Mouse (Mus musculus) ovary, postnatal 10 days (tissue): ENCODE results near the gene Gtf2h1.

Source experiments
- DNase-seq: peaks from one replicate; pipeline ENCODE4 v3.0.0; 2022; ENCODE audit warnings: low spot score

The Gtf2h1 gene

GRCm38 (mm10) chr7:46851026-46851425 is 55.1 kb downstream of the Gtf2h1 start:
- DNase-seq, result no peak

- no peak for DNase-seq
Measured at GRCm38 (mm10) chr7:46852666-46853065, 56.8 kb downstream of the Gtf2h1 start.

- no peak for DNase-seq
Measured at GRCm38 (mm10) chr7:46853365-46853764, 57.5 kb downstream of the Gtf2h1 start.

GRCm38 (mm10) chr7:46855866-46856560 is 60.1 kb downstream of the Gtf2h1 start:
- no peak for DNase-seq

- no peak for DNase-seq
Measured at GRCm38 (mm10) chr7:46857436-46857835, 61.5 kb downstream of the Gtf2h1 start.

GRCm38 (mm10) chr7:46859031-46859430 is 63.1 kb downstream of the Gtf2h1 start:
- no peak for DNase-seq

- no peak for DNase-seq
Measured at GRCm38 (mm10) chr7:46860996-46861395, 65.1 kb downstream of the Gtf2h1 start, which contains the start of gene Ldhc. TSS of gene Ldhc (plus strand) at chr7:46861203.

GRCm38 (mm10) chr7:46871988-46872387 is 76.1 kb downstream of the Gtf2h1 start:
- DNase-seq, result no peak
